Mouse (Mus musculus) liver, adult 2 months (tissue): ENCODE results near the gene Abcf1. TPM values are rescaled to one million over a fixed set of nuclear protein-coding genes. Genes with fewer than 3 reads are reported as not detected.

Experiments used
- DNase-seq: peaks from one replicate; pipeline ENCODE4 v3.0.0-alpha.2; 2011; ENCODE audit warnings: low read depth, low spot score; ENCODE audit errors: extremely low read depth
- H3K27ac ChIP-seq: fragments of 200-500 bp; replicated peaks from 2 replicates; pipeline ENCODE4 v1.5.1; 2012; ENCODE audit warnings: low read depth, mild to moderate bottlenecking, control low read depth, inconsistent platforms, low read length; ENCODE audit not compliant: insufficient read depth
- H3K27me3 ChIP-seq: fragments of 200-500 bp; 2 replicates; pipeline ENCODE4 v1.6.1; 2012; ENCODE audit warnings: mild to moderate bottlenecking, moderate library complexity, low read length, inconsistent platforms; ENCODE audit not compliant: control insufficient read depth, insufficient read depth
- H3K36me3 ChIP-seq: fragments of 200-500 bp; 2 replicates; pipeline ENCODE4 v1.6.1; 2012; ENCODE audit warnings: low read length, inconsistent platforms; ENCODE audit not compliant: control insufficient read depth, insufficient read depth
- H3K4me1 ChIP-seq: fragments of 200-500 bp; 2 replicates; pipeline ENCODE4 v1.6.1; 2011; ENCODE audit warnings: low read length; ENCODE audit not compliant: control insufficient read depth, insufficient read depth
- H3K4me3 ChIP-seq: fragments of 200-500 bp; 2 replicates; pipeline ENCODE4 v1.5.1; 2011; ENCODE audit warnings: low read depth, mild to moderate bottlenecking, control low read depth, low read length, moderate library complexity; ENCODE audit not compliant: insufficient read depth
- H3K79me2 ChIP-seq: fragments of 200-500 bp; 2 replicates; pipeline ENCODE4 v1.6.1; 2012; ENCODE audit warnings: inconsistent platforms, mild to moderate bottlenecking, low read length, moderate library complexity; ENCODE audit not compliant: control insufficient read depth, insufficient read depth
- H3K9ac ChIP-seq: fragments of 200-500 bp; 2 replicates; pipeline ENCODE4 v1.6.1; 2012; ENCODE audit warnings: low read depth, mild to moderate bottlenecking, control low read depth, inconsistent platforms, low read length
- CTCF ChIP-seq: fragments of 200-500 bp; IDR thresholded peaks from 2 replicates; pipeline ENCODE4 v1.5.1; 2011; ENCODE audit warnings: low read depth, low read length, control low read depth
- POLR2A ChIP-seq: fragments of 200-500 bp; IDR thresholded peaks from 2 replicates; pipeline ENCODE4 v1.6.1; 2011; ENCODE audit warnings: low read length, control low read depth; ENCODE audit not compliant: insufficient read depth; ENCODE audit errors: extremely low read depth
- whole genome bisulfite sequencing: fragments of 180-500 bp; shearing (Covaris S2); methylation state at CpG from one replicate; pipeline ENCODE4 v1.1.7; 2018; 5-methylcytosine and 5-hydroxymethylcytosine counted together
- polyA plus RNA-seq: library from polyadenylated mRNA; depleted of rRNA; stranded (reverse); fragments of >200 nt; gene quantifications from 2 replicates; pipeline ENCODE4 v1.2.3, GENCODE M21; 2012
- total RNA-seq: library from RNA; depleted of rRNA; stranded (reverse); fragments of >200 nt; gene quantifications from 2 replicates; pipeline ENCODE4 v1.2.3, GENCODE M21; 2014

Gene Abcf1
- total and polyA plus RNA-seq, 2 experiments: 24.1 to 43.2 TPM

- Histone ChIP-seq H3K9ac (peak overlapping the region; percentile 96), H3K4me1 (peaks cover 10% of the 10 kb centered on the region; the same call in 1 of the 2 replicates), H3K27me3 (no peaks in the 10 kb centered on the region), H3K79me2 (peaks cover 10% of the 10 kb centered on the region), H3K27ac (peak overlapping the region; percentile 98), H3K4me3 (peak overlapping the region; percentile 95), H3K36me3 (peaks cover 18% of the 10 kb centered on the region)
- TF ChIP-seq POLR2A: no peak
- no peak for TF ChIP-seq CTCF
- WGBS: 0% methylated on average over 8 of the region's 8 CpGs
- no peak for DNase-seq
Measured at GRCm38 (mm10) chr17:35917143-35917462, 52.5 kb downstream of the Abcf1 start.

- WGBS: under 1% methylated on average over 83 of the region's 83 CpGs
- TF ChIP-seq POLR2A: peak; percentile 98
- TF ChIP-seq CTCF: peak; percentile 45
- H3K4me3 ChIP-seq: peak within 1 kb of the TSS; percentile 95
- DNase-seq: peak; percentile 95
- H3K79me2 ChIP-seq: peaks cover 10% of the 10 kb centered on the region
- H3K4me1 ChIP-seq: peaks cover 10% of the 10 kb centered on the region; the same call in 1 of the 2 replicates
- H3K27me3 ChIP-seq: no peaks in the 10 kb centered on the region
- peak within 1 kb of the TSS; percentile 96 for H3K9ac ChIP-seq
- H3K36me3 ChIP-seq: peaks cover 18% of the 10 kb centered on the region
- peak within 1 kb of the TSS; percentile 98 for H3K27ac ChIP-seq
Measured at GRCm38 (mm10) chr17:35916297-35917142, 53.0 kb downstream of the Abcf1 start, which contains the start of the genes Mrps18b and Ppp1r10. Gene Mrps18b, minus strand, starts transcription at chr17:35916389. Gene Ppp1r10, plus strand, starts transcription at chr17:35916434.

- no peak for TF ChIP-seq CTCF
- TF ChIP-seq POLR2A: no peak
- H3K4me3 ChIP-seq: peak overlapping the region; percentile 68
- 0% methylated on average over 28 of the region's 28 CpGs for WGBS
- peak overlapping the region; percentile 72 for H3K9ac ChIP-seq
- peaks cover 10% of the 10 kb centered on the region for H3K79me2 ChIP-seq
- peaks cover 10% of the 10 kb centered on the region; the same call in 1 of the 2 replicates for H3K4me1 ChIP-seq
- DNase-seq: peak; percentile 82
- peak overlapping the region; percentile 59 for H3K27ac ChIP-seq
- peaks cover 21% of the 10 kb centered on the region for H3K36me3 ChIP-seq
- H3K27me3 ChIP-seq: no peaks in the 10 kb centered on the region
Measured at GRCm38 (mm10) chr17:35915538-35916296, 53.8 kb downstream of the Abcf1 start.

GRCm38 (mm10) chr17:35914975-35915374 lies 54.6 kb downstream of the Abcf1 start:
- Histone ChIP-seq H3K79me2 (peaks cover 10% of the 10 kb centered on the region), H3K27me3 (no peaks in the 10 kb centered on the region), H3K9ac (no peak overlapping the region), H3K36me3 (peaks cover 21% of the 10 kb centered on the region), H3K4me3 (no peak overlapping the region; the same call in 1 of the 2 replicates), H3K27ac (peak overlapping the region; percentile 59; the same call in 1 of the 2 replicates), H3K4me1 (peaks cover 10% of the 10 kb centered on the region)
- 77% methylated on average over 6 of the region's 6 CpGs for WGBS
- no peak for DNase-seq
- TF ChIP-seq CTCF (no peak), POLR2A (no peak)

GRCm38 (mm10) chr17:35909919-35910369 lies 59.6 kb downstream of the Abcf1 start, which contains the start of gene Atat1:
Gene Atat1, minus strand, starts transcription at chr17:35910075.
- Histone ChIP-seq H3K9ac (peak within 1 kb of the TSS; percentile 53), H3K4me3 (peak within 1 kb of the TSS; percentile 52), H3K27ac (peak within 1 kb of the TSS; percentile 84), H3K27me3 (no peaks in the 10 kb centered on the region), H3K4me1 (peaks cover 4% of the 10 kb centered on the region), H3K79me2 (peaks cover 10% of the 10 kb centered on the region), H3K36me3 (peaks cover 18% of the 10 kb centered on the region)
- no peak for DNase-seq
- TF ChIP-seq POLR2A (0 out of 2 replicates have a peak, but pooled peaks have one; percentile 29), CTCF (no peak)
- WGBS: 3% methylated on average over 25 of the region's 25 CpGs
